Mouse (Mus musculus) granulocyte monocyte progenitor cell, adult 5-6 weeks (primary cell): ENCODE measurements around the gene Cd28. TPM values are rescaled to one million over a fixed set of nuclear protein-coding genes. Genes with fewer than 3 reads are reported as not detected.
A peak's percentile ranks its signal among the peaks of the same experiment; 100 is the strongest.
"Not testable (repeated sequence)": the region's sequence is repeated elsewhere in the genome, so short reads cannot be mapped to it uniquely, and the experiment has no call there.

Experiments
- ATAC-seq: replicated peaks from 2 replicates; pipeline ENCODE4 v1.8.0; 2016; ENCODE audit warnings: mild to moderate bottlenecking, moderate TSS enrichment, inconsistent platforms; ENCODE audit not compliant: poor library complexity, severe bottlenecking
- total RNA-seq, 2 experiments: library from RNA; stranded (forward) in 1 of 2; stranded (reverse) in 1 of 2; fragments of 200-712, 200-1000 nt in 1 of 2; fragments of >200 nt in 1 of 2; fragmentation: Nextera tagmentation in 1 of 2; gene quantifications; 2 replicates each; pipeline ENCODE4 v1.2.3; 2014 to 2017

Cd28 gene
- total RNA-seq, 2 experiments from 2014 or later: 2.3 to 3.2 TPM

GRCm38 (mm10) chr1:60781666-60782065 lies 65.1 kb downstream of the Cd28 start:
- no peak for ATAC-seq

- no peak for ATAC-seq
These were observed 77.1 kb downstream of the Cd28 start for GRCm38 (mm10) chr1:60793717-60794116.

- no peak for ATAC-seq
These were observed 79.1 kb downstream of the Cd28 start for GRCm38 (mm10) chr1:60795677-60796205.

GRCm38 (mm10) chr1:60799795-60800345 lies 83.3 kb downstream of the Cd28 start:
- ATAC-seq: peak; percentile 56

GRCm38 (mm10) chr1:60801210-60801671 lies 84.6 kb downstream of the Cd28 start:
- ATAC-seq: no peak

- peak; percentile 61 for ATAC-seq
These were observed 86.7 kb downstream of the Cd28 start for GRCm38 (mm10) chr1:60803128-60803824.

- ATAC-seq: peak; percentile 72
These were observed 87.5 kb downstream of the Cd28 start for GRCm38 (mm10) chr1:60803825-60804696.

GRCm38 (mm10) chr1:60805178-60805577 lies 88.6 kb downstream of the Cd28 start:
- ATAC-seq: no peak

- no peak for ATAC-seq
These were observed 91.1 kb downstream of the Cd28 start for GRCm38 (mm10) chr1:60807748-60808147.

- ATAC-seq: no peak
These were observed 91.9 kb downstream of the Cd28 start for GRCm38 (mm10) chr1:60808466-60808865.

- ATAC-seq: no peak
These were observed 92.6 kb downstream of the Cd28 start for GRCm38 (mm10) chr1:60809166-60809565.

GRCm38 (mm10) chr1:60810821-60811220 lies 94.2 kb downstream of the Cd28 start:
- no peak for ATAC-seq

- ATAC-seq: peak; percentile 81
These were observed 95.4 kb downstream of the Cd28 start for GRCm38 (mm10) chr1:60811998-60812397.

- ATAC-seq: no peak
These were observed 96.8 kb downstream of the Cd28 start for GRCm38 (mm10) chr1:60813411-60813810.

- no peak for ATAC-seq
These were observed 99.3 kb downstream of the Cd28 start for GRCm38 (mm10) chr1:60815912-60816311.

- not testable (repeated sequence) for ATAC-seq
These were observed 101.9 kb downstream of the Cd28 start for GRCm38 (mm10) chr1:60818491-60818890.

GRCm38 (mm10) chr1:60819993-60820392 lies 103.4 kb downstream of the Cd28 start:
- ATAC-seq: no peak

- no peak for ATAC-seq
These were observed 104.4 kb downstream of the Cd28 start for GRCm38 (mm10) chr1:60820981-60821380.

- no peak for ATAC-seq
These were observed 105.0 kb downstream of the Cd28 start for GRCm38 (mm10) chr1:60821590-60821989.
